7 mouse cellular contexts compared by ENCODE assay signal in genomic region chr11:16950976-16951760, GRCm38 (mm10). TPM values are rescaled to one million over a fixed set of nuclear protein-coding genes. Genes with fewer than 3 reads are reported as not detected.
DNase-seq lines count a peak whose midpoint lies in the region; ATAC-seq and TF ChIP-seq lines count a peak whose summit lies in the region.

Fbxo48 (plus strand) TSS chr11:16951375.

- intact Hi-C loops in left cerebral cortex, postnatal 4 days (cut with DNase I), result no loop called here

- peaks cover 3% of the 10 kb centered on the region; the same call in 1 of the 2 replicates for H3K36me3 ChIP-seq in embryonic facial prominence, embryonic 10.5 days (replicated peaks)
- no peaks in the 10 kb centered on the region for H3K36me3 ChIP-seq in intestine, postnatal 0 days (ENCODE audit: control insufficient read depth, insufficient read depth)
- H3K36me3 ChIP-seq in midbrain, embryonic 12.5 days, result no peaks in the 10 kb centered on the region
- H3K36me3 ChIP-seq in small intestine, adult 2 months (ENCODE audit: control insufficient read depth, insufficient read depth, low read length), result no peaks in the 10 kb centered on the region

- peak; percentile 96 for DNase-seq in adrenal gland, postnatal 10 days
- DNase-seq in embryonic facial prominence, embryonic 10.5 days (ENCODE audit: low spot score), result peak; percentile 96
- DNase-seq in gonadal fat pad, adult 2 months (ENCODE audit: low read depth), result peak; percentile 93
- peak; percentile 97 for DNase-seq in left cerebral cortex, postnatal 4 days

- H3K4me1 ChIP-seq in embryonic facial prominence, embryonic 10.5 days, result peaks cover 16% of the 10 kb centered on the region
- H3K4me1 ChIP-seq in intestine, postnatal 0 days (replicated peaks; ENCODE audit: control insufficient read depth, insufficient read depth, low read length), result no peaks in the 10 kb centered on the region
- H3K4me1 ChIP-seq in midbrain, embryonic 12.5 days, result peaks cover 13% of the 10 kb centered on the region; the same call in 1 of the 2 replicates
- no peaks in the 10 kb centered on the region for H3K4me1 ChIP-seq in small intestine, adult 2 months (ENCODE audit: control insufficient read depth, insufficient read depth, insufficient read length, low read length)

- under 1% methylated on average over 38 of the region's 38 CpGs for whole genome bisulfite sequencing in embryonic facial prominence, embryonic 10.5 days
- under 1% methylated on average over 38 of the region's 38 CpGs for WGBS in intestine, postnatal 0 days
- WGBS in midbrain, embryonic 12.5 days, result under 1% methylated on average over 38 of the region's 38 CpGs
- WGBS in small intestine, adult 2 months, result under 1% methylated on average over 38 of the region's 38 CpGs

- H3K27me3 ChIP-seq in embryonic facial prominence, embryonic 10.5 days (replicated peaks; ENCODE audit: low read depth, poor library complexity, severe bottlenecking), result no peaks in the 10 kb centered on the region
- no peaks in the 10 kb centered on the region for H3K27me3 ChIP-seq in intestine, postnatal 0 days (replicated peaks; ENCODE audit: control insufficient read depth, insufficient read depth, low read length)
- no peaks in the 10 kb centered on the region for H3K27me3 ChIP-seq in midbrain, embryonic 12.5 days
- no peaks in the 10 kb centered on the region for H3K27me3 ChIP-seq in small intestine, adult 2 months (ENCODE audit: control insufficient read depth, insufficient read depth, low read length)

- peak; percentile 43 for TF ChIP-seq POLR2A in small intestine, adult 2 months (IDR thresholded peaks at IDR 0.05; ENCODE audit: low read depth, low read length)

- peak within 1 kb of the TSS; percentile 85 for H3K4me2 ChIP-seq in intestine, postnatal 0 days (replicated peaks; ENCODE audit: low read depth)
- peak within 1 kb of the TSS; percentile 91 for H3K4me2 ChIP-seq in midbrain, embryonic 12.5 days (replicated peaks)

- peak within 1 kb of the TSS; percentile 84 for H3K27ac ChIP-seq in embryonic facial prominence, embryonic 10.5 days (replicated peaks)
- 0 out of 2 replicates have a peak within 1 kb of the TSS, but pooled peaks have one; percentile 6 for H3K27ac ChIP-seq in intestine, postnatal 0 days (ENCODE audit: low read depth, low read length)
- 0 out of 2 replicates have a peak within 1 kb of the TSS, but pooled peaks have one; percentile 36 for H3K27ac ChIP-seq in midbrain, embryonic 12.5 days (replicated peaks)
- H3K27ac ChIP-seq in small intestine, adult 2 months (ENCODE audit: insufficient read depth, low read depth, low read length), result 0 out of 2 replicates have a peak within 1 kb of the TSS, but pooled peaks have one; percentile 6

- peak; percentile 100 for ATAC-seq in intestine, postnatal 0 days
- ATAC-seq in midbrain, embryonic 12.5 days (ENCODE audit: low FRiP score, low read depth), result peak; percentile 100

- H3K9ac ChIP-seq in intestine, postnatal 0 days (ENCODE audit: low read depth, low read length), result peak within 1 kb of the TSS; percentile 46
- peak within 1 kb of the TSS; percentile 67 for H3K9ac ChIP-seq in midbrain, embryonic 12.5 days (replicated peaks)

- H3K4me3 ChIP-seq in embryonic facial prominence, embryonic 10.5 days, result peak within 1 kb of the TSS; percentile 68
- peak within 1 kb of the TSS; percentile 62 for H3K4me3 ChIP-seq in intestine, postnatal 0 days (ENCODE audit: low read depth, low read length)
- H3K4me3 ChIP-seq in midbrain, embryonic 12.5 days, result peak within 1 kb of the TSS; percentile 69
- peak within 1 kb of the TSS; percentile 96 for H3K4me3 ChIP-seq in small intestine, adult 2 months (ENCODE audit: low read depth, low read length)

- TF ChIP-seq CTCF in intestine, postnatal 0 days (IDR thresholded peaks at IDR 0.05; ENCODE audit: low read depth), result no peak
- no peak for TF ChIP-seq CTCF in small intestine, adult 2 months (IDR thresholded peaks at IDR 0.05; ENCODE audit: extremely low read depth, insufficient read length, insufficient replicate concordance, low read depth, low read length)

- H3K9me3 ChIP-seq in embryonic facial prominence, embryonic 10.5 days, result no peaks in the 10 kb centered on the region
- H3K9me3 ChIP-seq in intestine, postnatal 0 days (ENCODE audit: control insufficient read depth), result no peaks in the 10 kb centered on the region
- H3K9me3 ChIP-seq in midbrain, embryonic 12.5 days, result no peaks in the 10 kb centered on the region

RNA-seq across cellular contexts. Expression of gene Fbxo48, which starts in this region (rescaled TPM):
- 1 to 10 TPM; 1.3 to 2.1 TPM for total RNA-seq in adrenal gland, postnatal 10 days (2021)
- 1.5 and 1.6 TPM in 2 replicates for polyA plus RNA-seq in embryonic facial prominence, embryonic 10.5 days (2016; fragmentation: Nextera tagmentation; extraction: Ambion mirVana)
- 0.20 TPM in 2 replicates for polyA plus RNA-seq in gonadal fat pad, adult 2 months (2012; rRNA removed)
- polyA plus RNA-seq in intestine, postnatal 0 days (2015; fragmentation: Nextera tagmentation; extraction: Ambion mirVana), result 0.17 and 0.25 TPM in 2 replicates
- total RNA-seq in left cerebral cortex, postnatal 4 days (2021), result 1 to 10 TPM; 2.2 to 2.5 TPM
- polyA plus RNA-seq in midbrain, embryonic 12.5 days (2016; fragmentation: Nextera tagmentation; extraction: Ambion mirVana), result 1.3 and 2.0 TPM in 2 replicates
- 0.16 and 0.18 TPM in 2 replicates for polyA plus RNA-seq in small intestine, adult 2 months (2012; rRNA removed)

Comparison
In these comparisons a context has a peak if more than half of its experiments do, and no peak if none do; other contexts are left out.
1. Peak in every context shown above with its lines: DNase-seq, ATAC-seq, H3K4me3 ChIP-seq and H3K27ac ChIP-seq.
2. Peak in DNase-seq in gonadal fat pad, adult 2 months; RNA of the gene not detected or under 1 TPM.
3. Peak in ATAC-seq, H3K4me3 ChIP-seq, H3K27ac ChIP-seq, H3K9ac ChIP-seq and H3K4me2 ChIP-seq in intestine, postnatal 0 days; RNA of the gene not detected or under 1 TPM.
4. H3K27ac ChIP-seq: peak in every context shown above with its lines; median percentile 84 in embryonic facial prominence, embryonic 10.5 days; 36 in midbrain, embryonic 12.5 days; 6 in intestine, postnatal 0 days; 6 in small intestine, adult 2 months.